Mouse (Mus musculus): ENCODE measurements around the gene Gm8453. TPM values are rescaled to one million over a fixed set of nuclear protein-coding genes. Genes with fewer than 3 reads are reported as not detected.

Gene Gm8453
- polyA plus RNA-seq (2012; rRNA removed; ENCODE audit: low replicate concordance), result not detected in 2 replicates

DNA sequence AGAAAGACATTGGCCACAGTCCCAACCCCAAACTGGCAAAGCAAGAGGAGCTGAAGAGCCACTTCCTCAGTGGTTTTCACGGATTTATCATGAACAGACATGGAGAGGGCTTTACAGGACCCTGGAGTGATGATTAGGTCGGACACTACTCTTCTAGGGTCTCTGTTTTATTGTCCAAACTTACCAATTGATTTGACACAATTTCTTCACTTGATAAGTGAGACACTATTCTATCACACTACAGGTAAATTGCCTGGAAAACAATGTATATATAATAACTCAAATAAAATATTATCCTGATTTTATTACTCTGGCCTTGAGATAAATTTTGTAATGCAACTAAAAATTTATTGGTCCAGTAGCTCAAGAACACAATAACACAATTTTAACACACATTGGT lies at the start of gene Gm8453:
Gm8453 (minus strand) TSS at position 101 of the 400 bp plus-strand sequence.

DNA sequence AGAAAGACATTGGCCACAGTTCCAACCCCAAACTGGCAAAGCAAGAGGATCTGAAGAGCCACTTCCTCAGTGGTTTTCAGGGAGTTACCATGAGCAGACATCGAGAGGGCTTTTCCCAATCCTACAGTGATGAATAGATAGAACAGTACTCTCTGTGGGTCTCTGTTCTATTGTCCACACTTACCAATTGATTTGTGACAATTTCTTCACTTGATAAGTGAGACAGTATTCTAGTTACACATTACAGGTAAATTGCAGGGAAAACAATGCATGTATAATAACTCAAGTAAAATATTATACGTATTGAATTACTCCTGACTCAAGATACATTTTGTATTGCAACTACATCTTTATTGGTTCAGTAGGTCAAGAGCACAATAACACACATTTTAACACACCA lies 28.1 kb downstream of the Gm8453 start, which contains the start of gene Gm8653:
Gm8653 (minus strand) TSS at position 101 of the 400 bp plus-strand sequence.

DNA sequence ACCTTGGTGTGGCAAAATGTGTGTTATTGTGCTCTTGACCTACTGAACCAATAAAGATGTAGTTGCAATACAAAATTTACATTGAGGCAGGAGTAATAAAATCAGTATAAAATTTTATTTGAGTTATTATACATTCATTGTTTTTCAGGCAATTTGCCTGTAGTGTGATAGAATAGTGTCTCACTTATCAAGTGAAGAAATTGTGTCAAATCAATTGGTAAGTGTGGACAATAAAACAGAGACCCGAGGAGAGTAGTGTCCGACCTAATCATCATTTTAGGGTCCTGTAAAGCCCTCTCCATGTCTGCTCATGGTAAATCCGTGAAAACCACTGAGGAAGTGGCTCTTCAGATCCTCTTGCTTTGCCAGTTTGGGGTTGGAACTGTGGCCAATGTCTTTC lies 40.2 kb downstream of the Gm8453 start, which contains the start of gene Vmn1r143:
Vmn1r143 (plus strand) TSS at position 301 of the 400 bp plus-strand sequence.

Other genes starting within 250 kb of the Gm8453 start
- not detected in 2 replicates for gene Vmn1r137, start 234.9 kb downstream of the Gm8453 start, polyA plus RNA-seq (2012; rRNA removed; ENCODE audit: low replicate concordance)
- not detected in 2 replicates for gene Vmn1r138, start 200.6 kb downstream of the Gm8453 start, polyA plus RNA-seq (2012; rRNA removed; ENCODE audit: low replicate concordance)
- not detected in 2 replicates for gene Gm6176, start 173.2 kb downstream of the Gm8453 start, polyA plus RNA-seq (2012; rRNA removed; ENCODE audit: low replicate concordance)
- gene Vmn1r139, start 160.4 kb downstream of the Gm8453 start, polyA plus RNA-seq (2012; rRNA removed; ENCODE audit: low replicate concordance), result not detected in 2 replicates
- gene Gm16451, start 111.2 kb downstream of the Gm8453 start, polyA plus RNA-seq (2012; rRNA removed; ENCODE audit: low replicate concordance), result not detected in 2 replicates
- not detected in 2 replicates for gene Gm10666, start 94.7 kb downstream of the Gm8453 start, polyA plus RNA-seq (2012; rRNA removed; ENCODE audit: low replicate concordance)
- gene Vmn1r142, start 65.4 kb downstream of the Gm8453 start, polyA plus RNA-seq (2012; rRNA removed; ENCODE audit: low replicate concordance), result not detected in 2 replicates
- not detected in 2 replicates for gene Vmn1r143, start 40.1 kb downstream of the Gm8453 start, polyA plus RNA-seq (2012; rRNA removed; ENCODE audit: low replicate concordance)
- gene Gm8653, start 28.2 kb downstream of the Gm8453 start, polyA plus RNA-seq (2012; rRNA removed; ENCODE audit: low replicate concordance), result not detected in 2 replicates
- gene Gm4187, start 100.2 kb upstream of the Gm8453 start, polyA plus RNA-seq (2012; rRNA removed; ENCODE audit: low replicate concordance), result not detected in 2 replicates
- not detected in 2 replicates for gene Gm8660, start 141.6 kb upstream of the Gm8453 start, polyA plus RNA-seq (2012; rRNA removed; ENCODE audit: low replicate concordance)
- gene Vmn1r148, start 184.1 kb upstream of the Gm8453 start, polyA plus RNA-seq (2012; rRNA removed; ENCODE audit: low replicate concordance), result not detected in 2 replicates
- not detected in 2 replicates for gene Vmn1r149, start 208.7 kb upstream of the Gm8453 start, polyA plus RNA-seq (2012; rRNA removed; ENCODE audit: low replicate concordance)
- gene Gm10665, start 234.6 kb upstream of the Gm8453 start, polyA plus RNA-seq (2012; rRNA removed; ENCODE audit: low replicate concordance), result not detected in 2 replicates

Data from mammary gland, adult 2 months (tissue).